Mouse (Mus musculus): ENCODE data around the gene Fgd6. TPM values are rescaled to one million over a fixed set of nuclear protein-coding genes. Genes with fewer than 3 reads are reported as not detected.

Fgd6 gene
- total and polyA plus RNA-seq, 3 experiments: 1.4 to 28.3 (median 7.5) TPM

DNA sequence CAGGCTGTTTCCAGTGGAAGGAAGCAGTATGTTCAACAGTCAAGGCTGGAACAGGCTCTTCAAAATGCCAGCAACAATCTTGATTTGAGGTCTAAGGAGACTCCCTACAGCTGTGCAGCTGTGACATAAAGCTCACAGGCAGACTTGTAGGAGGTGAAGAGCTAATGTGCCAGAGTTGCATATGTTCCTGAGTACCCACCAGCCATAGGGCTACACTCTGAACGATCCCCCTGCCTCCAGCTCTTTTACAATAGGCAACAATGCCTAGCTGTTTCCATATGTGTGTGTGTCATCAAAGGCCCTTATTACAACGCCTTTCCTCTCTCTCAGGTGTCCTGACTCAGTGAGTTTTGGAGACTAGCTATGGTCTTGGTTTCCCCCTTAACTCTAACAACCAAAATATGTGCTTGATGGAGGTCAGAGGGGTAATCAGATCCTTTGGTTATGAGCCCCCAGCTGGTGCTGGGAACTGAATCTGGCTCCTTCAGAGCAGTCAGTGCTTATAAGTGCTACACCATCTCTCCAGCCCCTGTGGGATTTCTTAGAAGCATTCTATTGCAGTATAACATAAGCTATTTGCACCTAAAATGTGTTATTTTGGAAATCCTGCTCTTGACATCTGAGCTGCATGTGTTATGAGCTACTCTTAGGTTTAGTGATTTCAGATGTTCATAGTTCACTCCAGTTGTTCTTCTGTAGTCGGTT lies 104.6 kb downstream of the Fgd6 start:
- Histone ChIP-seq H3K9me3 (replicated peaks) (no peaks in the 10 kb centered on the region), H3K36me3 (replicated peaks) (peaks cover 83% of the 10 kb centered on the region), H3K4me1 (ENCODE audit: insufficient read depth, low read depth, low read length) (no peaks in the 10 kb centered on the region), H3K27me3 (ENCODE audit: insufficient read depth, low read length) (no peaks in the 10 kb centered on the region), H3K4me3 (ENCODE audit: low read depth, low read length) (no peak overlapping the region)
- no peak for DNase-seq (ENCODE audit: low spot score)
- TF ChIP-seq POLR2AphosphoS5 (IDR thresholded peaks at IDR 0.05; ENCODE audit: insufficient replicate concordance, low read depth, low read length): no peak
- TF ChIP-seq GATA1 (IDR thresholded peaks at IDR 0.05; ENCODE audit: borderline replicate concordance, low read length): no peak
- TF ChIP-seq TAL1 (conservative IDR thresholded peaks at IDR 0.05; ENCODE audit: low read depth, low read length): no peak
- TF ChIP-seq CTCF (IDR thresholded peaks at IDR 0.05; ENCODE audit: low read depth, low read length): no peak
- no peak for TF ChIP-seq GATA2 (IDR thresholded peaks at IDR 0.05; ENCODE audit: borderline replicate concordance, low read depth, low read length)
- no peak for ATAC-seq (ENCODE audit: extremely low read depth, insufficient number of reproducible peaks, low FRiP score, poor library complexity, severe bottlenecking)

DNA sequence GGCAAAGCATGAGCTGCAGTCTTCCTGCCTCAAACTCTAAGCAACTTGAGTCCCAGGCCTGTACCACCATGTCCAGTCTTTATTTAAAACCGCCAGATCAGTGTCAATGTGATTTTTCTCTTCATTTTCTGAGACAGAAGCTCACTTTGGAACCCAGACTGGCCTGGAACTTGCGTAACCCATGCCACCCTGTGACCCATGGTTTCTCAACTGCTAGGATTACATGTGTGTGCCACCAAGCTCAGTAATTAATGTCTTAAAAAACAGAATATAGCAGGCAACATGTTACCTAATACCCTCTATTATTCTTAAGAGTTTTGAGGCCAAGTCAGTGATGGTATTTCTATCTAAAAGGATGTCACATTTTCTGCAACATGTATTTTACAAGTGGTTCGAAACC lies 106.6 kb downstream of the Fgd6 start:
- no peak for DNase-seq (ENCODE audit: low spot score)
- Histone ChIP-seq H3K4me3 (ENCODE audit: low read depth, low read length) (no peak overlapping the region), H3K9me3 (replicated peaks) (no peaks in the 10 kb centered on the region), H3K4me1 (ENCODE audit: insufficient read depth, low read depth, low read length) (peaks cover 6% of the 10 kb centered on the region), H3K27me3 (ENCODE audit: insufficient read depth, low read length) (no peaks in the 10 kb centered on the region), H3K36me3 (replicated peaks) (peaks cover 71% of the 10 kb centered on the region)
- TF ChIP-seq GATA2 (IDR thresholded peaks at IDR 0.05; ENCODE audit: borderline replicate concordance, low read depth, low read length) (no peak), GATA1 (IDR thresholded peaks at IDR 0.05; ENCODE audit: borderline replicate concordance, low read length) (no peak), CTCF (IDR thresholded peaks at IDR 0.05; ENCODE audit: low read depth, low read length) (no peak), POLR2AphosphoS5 (IDR thresholded peaks at IDR 0.05; ENCODE audit: insufficient replicate concordance, low read depth, low read length) (no peak), TAL1 (conservative IDR thresholded peaks at IDR 0.05; ENCODE audit: low read depth, low read length) (no peak)
- ATAC-seq (ENCODE audit: extremely low read depth, insufficient number of reproducible peaks, low FRiP score, poor library complexity, severe bottlenecking): no peak

DNA sequence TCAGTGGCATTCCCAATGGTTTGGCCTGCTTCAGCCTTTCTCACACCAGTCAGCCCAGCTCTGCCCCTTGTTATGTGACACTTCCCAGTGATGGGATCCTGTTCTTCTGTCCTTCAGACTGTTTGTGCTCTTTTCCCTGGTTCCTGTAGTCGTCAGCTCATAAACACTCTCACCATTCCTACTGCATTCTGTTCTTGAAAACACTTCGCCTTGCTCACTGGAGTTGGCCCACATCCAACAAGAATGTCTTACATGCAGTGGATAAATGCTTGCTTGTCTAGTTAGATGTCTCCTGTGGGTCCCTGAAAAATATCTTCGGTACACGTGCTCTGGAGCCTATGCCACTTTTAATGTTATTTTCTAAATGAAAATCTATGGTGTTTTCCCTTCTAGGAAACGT lies 108.8 kb downstream of the Fgd6 start:
- H3K9me3 ChIP-seq (replicated peaks): no peaks in the 10 kb centered on the region
- H3K4me3 ChIP-seq (ENCODE audit: low read depth, low read length): no peak overlapping the region
- peaks cover 49% of the 10 kb centered on the region for H3K36me3 ChIP-seq (replicated peaks)
- DNase-seq (ENCODE audit: low spot score) (no peak), ATAC-seq (ENCODE audit: extremely low read depth, insufficient number of reproducible peaks, low FRiP score, poor library complexity, severe bottlenecking) (no peak)
- no peak for TF ChIP-seq GATA2 (IDR thresholded peaks at IDR 0.05; ENCODE audit: borderline replicate concordance, low read depth, low read length)
- TF ChIP-seq GATA1 (IDR thresholded peaks at IDR 0.05; ENCODE audit: borderline replicate concordance, low read length): no peak
- peaks cover 22% of the 10 kb centered on the region for H3K4me1 ChIP-seq (ENCODE audit: insufficient read depth, low read depth, low read length)
- no peaks in the 10 kb centered on the region for H3K27me3 ChIP-seq (ENCODE audit: insufficient read depth, low read length)

GRCm38 (mm10) chr10:94147391-94147755 lies 111.6 kb downstream of the Fgd6 start:
- no peaks in the 10 kb centered on the region for H3K9me3 ChIP-seq (replicated peaks)
- peak overlapping the region; percentile 85 for H3K4me3 ChIP-seq (ENCODE audit: low read depth, low read length)
- ATAC-seq (ENCODE audit: extremely low read depth, insufficient number of reproducible peaks, low FRiP score, poor library complexity, severe bottlenecking) (peak; percentile 51; the same call in 1 of the 2 replicates), DNase-seq (ENCODE audit: low spot score) (peak; percentile 22)
- H3K4me1 ChIP-seq (ENCODE audit: insufficient read depth, low read depth, low read length): peaks cover 22% of the 10 kb centered on the region
- H3K27me3 ChIP-seq (ENCODE audit: insufficient read depth, low read length): no peaks in the 10 kb centered on the region
- TF ChIP-seq CTCF (IDR thresholded peaks at IDR 0.05; ENCODE audit: low read depth, low read length) (no peak), GATA1 (IDR thresholded peaks at IDR 0.05; ENCODE audit: borderline replicate concordance, low read length) (no peak), POLR2AphosphoS5 (IDR thresholded peaks at IDR 0.05; ENCODE audit: insufficient replicate concordance, low read depth, low read length) (no peak), GATA2 (IDR thresholded peaks at IDR 0.05; ENCODE audit: borderline replicate concordance, low read depth, low read length) (no peak), TAL1 (conservative IDR thresholded peaks at IDR 0.05; ENCODE audit: low read depth, low read length) (no peak)
- peaks cover 24% of the 10 kb centered on the region for H3K36me3 ChIP-seq (replicated peaks)

DNA sequence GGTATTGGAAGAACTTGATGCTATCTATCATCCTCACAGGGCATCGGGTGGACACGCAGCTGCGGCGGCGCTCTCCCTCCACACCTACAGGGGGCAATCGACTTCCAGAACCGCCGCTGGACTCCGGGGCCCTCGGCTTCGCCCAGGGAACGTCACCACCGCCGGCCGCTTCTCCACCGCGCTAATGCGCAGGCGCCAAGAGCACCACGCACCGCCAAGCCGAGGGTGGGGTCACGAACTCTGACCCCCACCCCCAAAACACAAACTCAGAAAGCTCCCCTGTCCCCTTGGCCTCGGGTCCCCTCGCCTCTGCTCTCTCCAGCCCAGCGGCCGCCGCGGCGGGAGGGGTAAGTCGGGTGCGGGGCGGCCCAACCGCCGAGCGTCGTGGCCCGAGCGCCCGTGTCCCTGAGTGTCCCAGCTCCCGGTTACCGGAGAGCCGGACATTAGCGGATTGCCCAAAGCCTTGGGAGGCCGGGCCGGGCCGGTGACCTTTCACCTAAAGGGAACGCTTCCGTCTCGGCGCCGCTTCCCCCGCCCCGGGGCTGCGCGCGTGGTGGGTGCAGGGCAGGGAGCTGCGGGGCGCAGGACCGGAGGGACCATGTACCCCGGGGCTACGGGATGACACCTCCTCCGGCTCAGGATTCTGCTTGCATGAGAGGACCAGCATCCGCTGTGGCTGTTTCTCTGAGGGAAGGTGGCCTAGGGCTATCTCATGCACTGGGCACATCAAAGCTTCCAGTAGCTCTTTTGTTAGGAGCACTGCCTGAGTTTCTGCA lies 112.1 kb downstream of the Fgd6 start, which contains the start of gene Nr2c1:
TSS of gene Nr2c1 (plus strand) at position 268 of the 776 bp plus-strand sequence.
- H3K9me3 ChIP-seq (replicated peaks): no peaks in the 10 kb centered on the region
- peaks cover 23% of the 10 kb centered on the region for H3K36me3 ChIP-seq (replicated peaks)
- ATAC-seq (ENCODE audit: extremely low read depth, insufficient number of reproducible peaks, low FRiP score, poor library complexity, severe bottlenecking): peak; percentile 71
- peaks cover 22% of the 10 kb centered on the region for H3K4me1 ChIP-seq (ENCODE audit: insufficient read depth, low read depth, low read length)
- DNase-seq (ENCODE audit: low spot score): peak; percentile 52
- H3K27me3 ChIP-seq (ENCODE audit: insufficient read depth, low read length): no peaks in the 10 kb centered on the region
- H3K4me3 ChIP-seq (ENCODE audit: low read depth, low read length): peak within 1 kb of the TSS; percentile 85
- TF ChIP-seq CTCF (IDR thresholded peaks at IDR 0.05; ENCODE audit: low read depth, low read length) (no peak), GATA1 (IDR thresholded peaks at IDR 0.05; ENCODE audit: borderline replicate concordance, low read length) (no peak), TAL1 (conservative IDR thresholded peaks at IDR 0.05; ENCODE audit: low read depth, low read length) (no peak), GATA2 (IDR thresholded peaks at IDR 0.05; ENCODE audit: borderline replicate concordance, low read depth, low read length) (no peak), POLR2AphosphoS5 (IDR thresholded peaks at IDR 0.05; ENCODE audit: insufficient replicate concordance, low read depth, low read length) (no peak)

DNA sequence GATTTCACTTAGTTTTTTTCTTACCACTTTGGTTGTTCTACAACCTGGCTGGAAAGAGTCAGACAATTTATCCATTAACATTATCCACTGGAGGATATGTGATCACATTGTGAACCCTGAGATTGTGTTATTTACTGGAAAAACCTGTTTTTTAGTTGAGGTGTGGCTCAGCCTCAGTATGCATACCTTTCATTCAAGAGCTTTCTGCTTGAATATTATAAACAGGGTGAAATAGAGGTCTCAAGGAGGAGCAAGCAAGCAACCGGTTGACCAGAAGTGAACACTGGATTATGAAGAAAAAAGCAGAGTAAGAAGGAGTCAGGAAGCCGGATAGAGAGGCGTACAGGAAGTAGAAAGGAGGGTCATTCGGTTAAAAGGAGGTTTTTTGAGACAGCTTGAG lies 115.7 kb downstream of the Fgd6 start:
- no peak for ATAC-seq (ENCODE audit: extremely low read depth, insufficient number of reproducible peaks, low FRiP score, poor library complexity, severe bottlenecking)
- Histone ChIP-seq H3K9me3 (replicated peaks) (no peaks in the 10 kb centered on the region), H3K27me3 (ENCODE audit: insufficient read depth, low read length) (no peaks in the 10 kb centered on the region), H3K4me3 (ENCODE audit: low read depth, low read length) (no peak overlapping the region), H3K36me3 (replicated peaks) (peaks cover 8% of the 10 kb centered on the region), H3K4me1 (ENCODE audit: insufficient read depth, low read depth, low read length) (peaks cover 22% of the 10 kb centered on the region)
- TF ChIP-seq CTCF (IDR thresholded peaks at IDR 0.05; ENCODE audit: low read depth, low read length) (no peak), TAL1 (conservative IDR thresholded peaks at IDR 0.05; ENCODE audit: low read depth, low read length) (no peak), GATA1 (IDR thresholded peaks at IDR 0.05; ENCODE audit: borderline replicate concordance, low read length) (no peak), POLR2AphosphoS5 (IDR thresholded peaks at IDR 0.05; ENCODE audit: insufficient replicate concordance, low read depth, low read length) (no peak), GATA2 (IDR thresholded peaks at IDR 0.05; ENCODE audit: borderline replicate concordance, low read depth, low read length) (no peak)
- DNase-seq (ENCODE audit: low spot score): no peak

Data from G1E (cell line).